28 mouse cellular contexts compared by ENCODE assay signal in genomic region chr9:43167081-43167480, GRCm38 (mm10). TPM values are rescaled to one million over a fixed set of nuclear protein-coding genes. Genes with fewer than 3 reads are reported as not detected.
A peak's percentile ranks its signal among the peaks of the same experiment; 100 is the strongest.
DNase-seq lines count a peak whose midpoint lies in the region; ATAC-seq and TF ChIP-seq lines count a peak whose summit lies in the region.
"Had no signal": no experiment of that assay in that cellular context is flagged by ENCODE, and none has a peak within 500 bp of the region (broad histone marks: within the 10 kb centered on the region; RNA-seq: fewer than 3 reads in every experiment).

No protein-coding gene starts in this region.

- no peak overlapping the region for H3K27ac ChIP-seq in lung, embryonic 14.5 days (ENCODE audit: low read depth)
- 0 out of 2 replicates have a peak overlapping the region, but pooled peaks have one; percentile 6 for H3K27ac ChIP-seq in intestine, embryonic 16.5 days (ENCODE audit: low read length)
- H3K27ac ChIP-seq: forebrain, embryonic 12.5 days; forebrain, embryonic 15.5 days; heart, adult 2 months; heart, embryonic 10.5 days; heart, embryonic 13.5 days; hindbrain, embryonic 14.5 days; hindbrain, postnatal 0 days had no signal

- DNase-seq in lung, embryonic 14.5 days = peak; percentile 77
- DNase-seq in lung, postnatal 10 days = no peak
- peak; percentile 38 for DNase-seq in NIH3T3 (ENCODE audit: low read depth)
- peak; percentile 18 for DNase-seq in brain, embryonic 14.5 days (ENCODE audit: low read depth)
- no peak for DNase-seq in kidney, adult 11 months
- DNase-seq in heart, adult 11 months = no peak
- DNase-seq: adrenal gland, adult 8-10 months; cerebellum, adult 11 months; cerebellum, adult 2 months; cerebellum, adult 9-11 months; cerebellum, postnatal 25 days; gastrocnemius, postnatal 25 days; heart, adult 2 months; heart, postnatal 14 days; heart, postnatal 4 days had no signal

- H3K4me3 ChIP-seq in lung, embryonic 14.5 days (ENCODE audit: low read depth, low read length) = no peak overlapping the region
- no peak overlapping the region for H3K4me3 ChIP-seq in intestine, embryonic 16.5 days (ENCODE audit: low read length)
- H3K4me3 ChIP-seq: erythroblast, embryonic 14.5 days; forebrain, embryonic 12.5 days; forebrain, embryonic 15.5 days; heart, adult 2 months; heart, embryonic 10.5 days; heart, embryonic 13.5 days had no signal

- no peaks in the 10 kb centered on the region for H3K27me3 ChIP-seq in lung, embryonic 14.5 days (ENCODE audit: insufficient read depth, low read length)
- no peaks in the 10 kb centered on the region for H3K27me3 ChIP-seq in intestine, embryonic 16.5 days (replicated peaks; ENCODE audit: control insufficient read depth, insufficient read depth, low read length)
- H3K27me3 ChIP-seq: forebrain, embryonic 12.5 days; forebrain, embryonic 15.5 days had no signal

- H3K36me3 ChIP-seq in lung, embryonic 14.5 days (ENCODE audit: insufficient read depth) = no peaks in the 10 kb centered on the region
- no peaks in the 10 kb centered on the region for H3K36me3 ChIP-seq in intestine, embryonic 16.5 days (ENCODE audit: control insufficient read depth, insufficient read depth, low read length)
- H3K36me3 ChIP-seq: forebrain, embryonic 12.5 days; forebrain, embryonic 15.5 days; heart, embryonic 10.5 days; heart, embryonic 13.5 days had no signal

- TF ChIP-seq POLR2A in brain, embryonic 14.5 days (IDR thresholded peaks at IDR 0.05; ENCODE audit: borderline replicate concordance, extremely low read depth, insufficient read depth, insufficient read length, poor library complexity, severe bottlenecking) = no peak

- no peak overlapping the region for H3K9ac ChIP-seq in lung, embryonic 14.5 days
- no peak overlapping the region for H3K9ac ChIP-seq in intestine, embryonic 16.5 days (ENCODE audit: low read depth, low read length)
- H3K9ac ChIP-seq: forebrain, embryonic 12.5 days; forebrain, embryonic 15.5 days; heart, embryonic 13.5 days; hindbrain, embryonic 14.5 days had no signal

- WGBS in lung, embryonic 14.5 days = 45% methylated on average over 8 of the region's 8 CpGs
- 52% methylated on average over 8 of the region's 8 CpGs for WGBS in intestine, embryonic 16.5 days

- no peaks in the 10 kb centered on the region for H3K9me3 ChIP-seq in lung, embryonic 14.5 days (ENCODE audit: low read depth, low read length)
- no peaks in the 10 kb centered on the region for H3K9me3 ChIP-seq in intestine, embryonic 16.5 days (ENCODE audit: control insufficient read depth, low read length)
- H3K9me3 ChIP-seq: forebrain, embryonic 12.5 days; forebrain, embryonic 15.5 days; heart, embryonic 10.5 days; heart, embryonic 13.5 days had no signal

- TF ChIP-seq CTCF in lung, embryonic 14.5 days (IDR thresholded peaks at IDR 0.05; ENCODE audit: low read depth) = no peak
- no peak for TF ChIP-seq CTCF in brain, embryonic 14.5 days (IDR thresholded peaks at IDR 0.05; ENCODE audit: borderline replicate concordance, extremely low read depth, insufficient read depth, insufficient read length)

- H3K4me1 ChIP-seq in lung, embryonic 14.5 days (ENCODE audit: insufficient read depth) = no peaks in the 10 kb centered on the region
- H3K4me1 ChIP-seq in intestine, embryonic 16.5 days (ENCODE audit: control insufficient read depth, insufficient read depth, low read length) = peaks cover 8% of the 10 kb centered on the region; the same call in 1 of the 2 replicates
- H3K4me1 ChIP-seq: forebrain, embryonic 12.5 days; forebrain, embryonic 15.5 days; heart, embryonic 10.5 days; heart, embryonic 13.5 days had no signal

- no peak overlapping the region for H3K4me2 ChIP-seq in lung, embryonic 14.5 days
- H3K4me2 ChIP-seq in intestine, embryonic 16.5 days (ENCODE audit: low read depth, low read length) = no peak overlapping the region
- H3K4me2 ChIP-seq: forebrain, embryonic 12.5 days; forebrain, embryonic 15.5 days; heart, embryonic 13.5 days; hindbrain, embryonic 14.5 days had no signal

- no peak for ATAC-seq in lung, embryonic 14.5 days (ENCODE audit: insufficient read depth)
- peak; percentile 28 for ATAC-seq in intestine, embryonic 16.5 days
- ATAC-seq: activated CD4-positive, CD25-positive, alpha-beta regulatory T cell, adult 4 months; CD4-positive, CD25-positive, alpha-beta regulatory T cell, adult 4 months; forebrain, embryonic 15.5 days; hindbrain, postnatal 0 days; inflammation-experienced regulatory T-cells, adult 6 months had no signal

RNA-seq across cellular contexts. Expression of gene Pou2f3, which starts 43.1 kb away (rescaled TPM):
- 0.08 and 0.16 TPM in 2 replicates for polyA plus RNA-seq in lung, embryonic 14.5 days (2014; fragmentation: Nextera tagmentation; extraction: Ambion mirVana)
- polyA plus RNA-seq in brain, embryonic 14.5 days (2012; rRNA removed) = 0.25 and 0.50 TPM in 2 replicates
- polyA plus RNA-seq in intestine, embryonic 16.5 days (2015; fragmentation: Nextera tagmentation; extraction: Ambion mirVana) = 0.24 and 0.34 TPM in 2 replicates
- polyA plus RNA-seq: activated CD4-positive, CD25-positive, alpha-beta regulatory T cell, adult 4 months; C2C12; CD4-positive, CD25-positive, alpha-beta regulatory T cell, adult 4 months; erythroblast, embryonic 14.5 days; forebrain, embryonic 12.5 days; forebrain, embryonic 15.5 days; heart, embryonic 13.5 days; hindbrain, embryonic 11.5 days; hindbrain, embryonic 14.5 days; inflammation-experienced regulatory T-cells, adult 6 months had no signal

RNA-seq across cellular contexts. Expression of gene Tmem136, which starts 50.7 kb away (rescaled TPM):
- polyA plus RNA-seq in lung, embryonic 14.5 days (2014; fragmentation: Nextera tagmentation; extraction: Ambion mirVana) = 5.3 and 5.9 TPM in 2 replicates
- polyA plus RNA-seq in brain, embryonic 14.5 days (2012; rRNA removed) = 22.0 and 27.7 TPM in 2 replicates
- 3.3 and 3.4 TPM in 2 replicates for polyA plus RNA-seq in intestine, embryonic 16.5 days (2015; fragmentation: Nextera tagmentation; extraction: Ambion mirVana)
- polyA plus RNA-seq: erythroblast, embryonic 14.5 days had no signal

Comparison
In these comparisons a context has a peak if more than half of its experiments do, and no peak if none do; other contexts are left out.
1. DNase-seq: peak in lung, embryonic 14.5 days (single experiment), NIH3T3 (single experiment) and brain, embryonic 14.5 days (single experiment); none in lung, postnatal 10 days (single experiment), kidney, adult 11 months (single experiment) and heart, adult 11 months (single experiment).